Mouse (Mus musculus) myocyte (in vitro differentiated cells): Measurements from ENCODE around the gene BC051665.

Experiments
- CEBPB ChIP-seq: IDR thresholded peaks from 2 replicates; pipeline ENCODE4 v1.6.1; 2011; ENCODE audit warnings: mild to moderate bottlenecking, moderate library complexity; ENCODE audit not compliant: poor library complexity, insufficient read depth, severe bottlenecking
- E2F4 ChIP-seq: IDR thresholded peaks from one replicate; pipeline ENCODE4 v1.6.1; 2011; ENCODE audit warnings: mild to moderate bottlenecking, control low read depth, moderate library complexity; ENCODE audit not compliant: insufficient read depth
- MAX ChIP-seq: IDR thresholded peaks from one replicate; pipeline ENCODE4 v1.6.1; 2011; ENCODE audit warnings: low read depth, mild to moderate bottlenecking, control low read depth
- MYOD1 ChIP-seq, 3 experiments: IDR thresholded peaks; one replicate each; pipeline ENCODE4 v1.6.1; 2011; ENCODE audit warnings: control low read depth in 2 of 3, low read depth in 2 of 3, mild to moderate bottlenecking in 2 of 3, moderate library complexity in 1 of 3; ENCODE audit not compliant: insufficient read length in 2 of 3, control insufficient read depth in 1 of 3
- MYOG ChIP-seq, 3 experiments: IDR thresholded peaks; one replicate each; pipeline ENCODE4 v1.6.1; 2011; ENCODE audit warnings: control low read depth in 2 of 3, low read depth in 2 of 3, mild to moderate bottlenecking in 2 of 3; ENCODE audit not compliant: insufficient read length in 2 of 3, control insufficient read depth in 1 of 3, insufficient read depth in 1 of 3
- POLR2A ChIP-seq: IDR thresholded peaks from one replicate; pipeline ENCODE4 v1.6.1; 2011; ENCODE audit warnings: low read depth, mild to moderate bottlenecking, control low read depth, moderate library complexity; ENCODE audit not compliant: insufficient read length
- POLR2AphosphoS2 ChIP-seq: IDR thresholded peaks from one replicate; pipeline ENCODE4 v1.6.1; 2011; ENCODE audit warnings: low read depth, control low read depth; ENCODE audit not compliant: insufficient read length
- REST ChIP-seq: IDR thresholded peaks from one replicate; pipeline ENCODE4 v1.6.1; 2011; ENCODE audit warnings: mild to moderate bottlenecking, control low read depth, moderate library complexity; ENCODE audit not compliant: insufficient read depth, insufficient read length
- SRF ChIP-seq: IDR thresholded peaks from one replicate; pipeline ENCODE4 v1.6.1; 2011; ENCODE audit warnings: low read depth; ENCODE audit not compliant: control insufficient read depth, insufficient read length
- TCF12 ChIP-seq: IDR thresholded peaks from one replicate; pipeline ENCODE4 v1.6.1; 2011; ENCODE audit warnings: mild to moderate bottlenecking, control low read depth; ENCODE audit not compliant: poor library complexity, insufficient read depth, severe bottlenecking
- USF1 ChIP-seq: IDR thresholded peaks from one replicate; pipeline ENCODE4 v1.6.1; 2011; ENCODE audit warnings: low read depth, mild to moderate bottlenecking, control low read depth, moderate library complexity

GRCm38 (mm10) chr13:60761161-60761560, 25.0 kb downstream of the BC051665 start:
- TF ChIP-seq E2F4 (no peak), USF1 (no peak), POLR2A (no peak), MAX (no peak), MYOD1 (IDR thresholded peaks at IDR 0.05; ENCODE audit: control insufficient read depth in 1 of 3, insufficient read length in 2 of 3, low read depth in 2 of 3) (no peak), TCF12 (no peak), CEBPB (no peak), POLR2AphosphoS2 (no peak), REST (no peak), SRF (no peak), MYOG (IDR thresholded peaks at IDR 0.05; ENCODE audit: control insufficient read depth in 1 of 3, insufficient read depth in 1 of 3, insufficient read length in 2 of 3, low read depth in 2 of 3) (no peak)
